Mouse (Mus musculus): Measurements from ENCODE around the gene Gabarap. TPM values are rescaled to one million over a fixed set of nuclear protein-coding genes. Genes with fewer than 3 reads are reported as not detected.

The Gabarap gene
- polyA plus RNA-seq, 1 experiment from 2014 or later: 626 TPM

DNA sequence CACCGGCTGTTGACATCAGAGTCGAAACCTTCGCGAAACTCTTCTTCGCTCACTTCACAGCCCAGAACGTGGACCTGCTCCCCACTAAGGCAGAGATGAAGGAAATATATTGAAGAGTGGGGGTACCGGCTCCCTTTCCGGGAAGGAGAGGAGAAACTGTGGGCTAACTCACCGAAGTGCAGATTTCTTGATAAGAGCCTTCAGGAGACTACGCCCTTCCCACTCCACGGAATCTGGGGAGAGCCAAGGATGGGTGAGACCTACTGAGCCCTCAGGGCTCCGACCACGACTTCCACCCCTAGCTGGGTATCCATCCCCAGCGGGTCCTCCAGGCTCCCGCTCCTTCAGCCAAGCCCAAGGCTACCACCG lies 11.1 kb upstream of the Gabarap start:
- H3K4me1 ChIP-seq (replicated peaks; ENCODE audit: insufficient read depth, low read length): peaks cover 23% of the 10 kb centered on the region; the same call in 1 of the 2 replicates
- WGBS: 2% methylated on average over 16 of the region's 16 CpGs
- peak overlapping the region; percentile 99 for H3K27ac ChIP-seq
- DNase-seq (ENCODE audit: low spot score) (no peak), ATAC-seq (replicated peaks; ENCODE audit: low FRiP score, low read depth) (no peak)
- H3K27me3 ChIP-seq (ENCODE audit: insufficient read depth, low read length): no peaks in the 10 kb centered on the region
- peak overlapping the region; percentile 92 for H3K4me2 ChIP-seq (ENCODE audit: low read length)
- no peaks in the 10 kb centered on the region for H3K9me3 ChIP-seq (replicated peaks; ENCODE audit: low read length)
- no peak for TF ChIP-seq CTCF (IDR thresholded peaks at IDR 0.05; ENCODE audit: low read depth)
- peaks cover 18% of the 10 kb centered on the region for H3K36me3 ChIP-seq (ENCODE audit: insufficient read depth, low read length)
- H3K4me3 ChIP-seq (replicated peaks; ENCODE audit: low read depth, low read length): peak overlapping the region; percentile 99
- peak overlapping the region; percentile 97 for H3K9ac ChIP-seq (ENCODE audit: low read depth, low read length)

- Histone ChIP-seq H3K9ac (ENCODE audit: low read depth, low read length) (peak overlapping the region; percentile 97), H3K4me3 (replicated peaks; ENCODE audit: low read depth, low read length) (peak overlapping the region; percentile 99), H3K36me3 (ENCODE audit: insufficient read depth, low read length) (peaks cover 20% of the 10 kb centered on the region; the same call in 1 of the 2 replicates), H3K27ac (peak overlapping the region; percentile 99), H3K9me3 (replicated peaks; ENCODE audit: low read length) (no peaks in the 10 kb centered on the region), H3K4me2 (ENCODE audit: low read length) (peak overlapping the region; percentile 92), H3K27me3 (ENCODE audit: insufficient read depth, low read length) (no peaks in the 10 kb centered on the region), H3K4me1 (replicated peaks; ENCODE audit: insufficient read depth, low read length) (peaks cover 23% of the 10 kb centered on the region; the same call in 1 of the 2 replicates)
- ATAC-seq (replicated peaks; ENCODE audit: low FRiP score, low read depth) (peak; percentile 94), DNase-seq (ENCODE audit: low spot score) (peak; percentile 100)
- TF ChIP-seq CTCF (IDR thresholded peaks at IDR 0.05; ENCODE audit: low read depth): no peak
- WGBS: under 1% methylated on average over 48 of the region's 60 CpGs
These were observed 10.5 kb upstream of the Gabarap start for GRCm38 (mm10) chr11:69980196-69981140.

DNA sequence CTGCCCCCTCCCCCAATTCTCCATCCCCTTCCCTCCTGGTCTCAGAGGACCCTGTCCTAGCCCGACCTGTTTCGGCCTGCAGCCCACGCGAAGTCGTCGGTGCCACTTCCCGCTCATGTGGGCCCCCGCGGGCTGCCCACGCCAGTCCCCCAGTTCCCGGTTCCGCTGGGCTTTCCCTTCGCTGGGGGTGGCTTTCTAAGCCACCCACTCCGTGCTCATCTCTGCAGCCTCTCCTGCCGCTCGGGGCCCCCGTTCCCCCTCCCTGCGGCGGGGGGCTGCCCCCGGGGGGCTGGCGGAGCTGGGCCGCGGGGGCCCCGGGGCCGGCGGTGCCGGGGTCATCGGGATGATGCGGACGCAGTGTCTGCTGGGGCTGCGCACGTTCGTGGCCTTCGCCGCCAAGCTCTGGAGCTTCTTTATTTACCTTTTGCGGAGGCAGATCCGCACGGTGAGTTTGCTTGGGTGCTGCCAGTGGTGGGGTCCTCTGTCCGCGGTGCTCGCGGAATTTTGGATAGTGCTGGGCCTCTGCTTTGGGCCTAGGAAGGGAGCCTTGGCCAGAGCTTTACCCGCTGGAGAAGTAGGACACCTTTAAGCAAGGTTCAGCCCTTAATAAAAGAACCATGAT lies 9.7 kb upstream of the Gabarap start, which contains the start of gene Ctdnep1:
TSS of gene Ctdnep1 (plus strand) at position 16 of the 622 bp plus-strand sequence.
- peaks cover 23% of the 10 kb centered on the region; the same call in 1 of the 2 replicates for H3K4me1 ChIP-seq (replicated peaks; ENCODE audit: insufficient read depth, low read length)
- TF ChIP-seq CTCF (IDR thresholded peaks at IDR 0.05; ENCODE audit: low read depth): no peak
- ATAC-seq (replicated peaks; ENCODE audit: low FRiP score, low read depth) (peak; percentile 7), DNase-seq (ENCODE audit: low spot score) (no peak)
- peaks cover 20% of the 10 kb centered on the region for H3K36me3 ChIP-seq (ENCODE audit: insufficient read depth, low read length)
- H3K4me2 ChIP-seq (ENCODE audit: low read length): peak within 1 kb of the TSS; percentile 92
- H3K9ac ChIP-seq (ENCODE audit: low read depth, low read length): peak within 1 kb of the TSS; percentile 97
- H3K27me3 ChIP-seq (ENCODE audit: insufficient read depth, low read length): no peaks in the 10 kb centered on the region
- peak within 1 kb of the TSS; percentile 99 for H3K27ac ChIP-seq
- H3K9me3 ChIP-seq (replicated peaks; ENCODE audit: low read length): no peaks in the 10 kb centered on the region
- under 1% methylated on average over 41 of the region's 43 CpGs for WGBS
- H3K4me3 ChIP-seq (replicated peaks; ENCODE audit: low read depth, low read length): peak within 1 kb of the TSS; percentile 99

DNA sequence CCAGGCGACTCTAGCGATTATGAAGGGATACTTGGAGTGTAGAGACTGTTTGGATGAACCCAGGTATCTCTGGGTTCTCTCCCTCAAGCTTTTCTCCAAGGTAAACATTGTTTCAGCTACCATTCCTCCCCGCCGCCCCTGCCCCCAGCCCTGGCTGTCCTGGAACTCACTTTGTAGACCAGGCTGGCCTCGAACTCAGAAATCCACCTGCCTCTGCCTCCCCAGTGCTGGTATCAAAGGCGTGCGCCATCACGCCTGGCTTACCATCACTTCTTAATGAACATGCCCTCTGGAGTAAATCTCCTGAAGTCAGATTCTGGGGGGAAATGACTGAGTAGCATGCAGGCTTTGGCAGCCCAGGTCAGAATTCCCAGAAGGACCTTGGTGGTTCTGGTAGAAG lies 8.7 kb upstream of the Gabarap start, which contains the start of gene Elp5:
TSS of gene Elp5 (minus strand) at position 293 of the 400 bp plus-strand sequence.
- 43% methylated on average over 8 of the region's 8 CpGs for WGBS
- H3K9ac ChIP-seq (ENCODE audit: low read depth, low read length): peak within 1 kb of the TSS; percentile 97
- H3K27ac ChIP-seq: peak within 1 kb of the TSS; percentile 99
- H3K36me3 ChIP-seq (ENCODE audit: insufficient read depth, low read length): peaks cover 26% of the 10 kb centered on the region
- H3K9me3 ChIP-seq (replicated peaks; ENCODE audit: low read length): no peaks in the 10 kb centered on the region
- ATAC-seq (replicated peaks; ENCODE audit: low FRiP score, low read depth) (no peak), DNase-seq (ENCODE audit: low spot score) (no peak)
- no peaks in the 10 kb centered on the region for H3K27me3 ChIP-seq (ENCODE audit: insufficient read depth, low read length)
- TF ChIP-seq CTCF (IDR thresholded peaks at IDR 0.05; ENCODE audit: low read depth): no peak
- H3K4me2 ChIP-seq (ENCODE audit: low read length): peak within 1 kb of the TSS; percentile 92
- H3K4me3 ChIP-seq (replicated peaks; ENCODE audit: low read depth, low read length): peak within 1 kb of the TSS; percentile 99
- peaks cover 23% of the 10 kb centered on the region; the same call in 1 of the 2 replicates for H3K4me1 ChIP-seq (replicated peaks; ENCODE audit: insufficient read depth, low read length)

GRCm38 (mm10) chr11:69982877-69983276 lies 8.1 kb upstream of the Gabarap start:
- Histone ChIP-seq H3K9me3 (replicated peaks; ENCODE audit: low read length) (no peaks in the 10 kb centered on the region), H3K4me2 (ENCODE audit: low read length) (peak overlapping the region; percentile 92), H3K9ac (ENCODE audit: low read depth, low read length) (peak overlapping the region; percentile 97), H3K27me3 (ENCODE audit: insufficient read depth, low read length) (no peaks in the 10 kb centered on the region), H3K4me3 (replicated peaks; ENCODE audit: low read depth, low read length) (no peak overlapping the region), H3K36me3 (ENCODE audit: insufficient read depth, low read length) (peaks cover 31% of the 10 kb centered on the region), H3K27ac (no peak overlapping the region; the same call in 1 of the 2 replicates), H3K4me1 (replicated peaks; ENCODE audit: insufficient read depth, low read length) (peaks cover 23% of the 10 kb centered on the region; the same call in 1 of the 2 replicates)
- peak; percentile 63 for DNase-seq (ENCODE audit: low spot score)
- ATAC-seq (replicated peaks; ENCODE audit: low FRiP score, low read depth): no peak
- 14% methylated on average over 5 of the region's 5 CpGs for WGBS
- no peak for TF ChIP-seq CTCF (IDR thresholded peaks at IDR 0.05; ENCODE audit: low read depth)

GRCm38 (mm10) chr11:69983377-69983776 lies 7.6 kb upstream of the Gabarap start:
- ATAC-seq (replicated peaks; ENCODE audit: low FRiP score, low read depth) (no peak), DNase-seq (ENCODE audit: low spot score) (no peak)
- no peaks in the 10 kb centered on the region for H3K27me3 ChIP-seq (ENCODE audit: insufficient read depth, low read length)
- H3K4me1 ChIP-seq (replicated peaks; ENCODE audit: insufficient read depth, low read length): peaks cover 23% of the 10 kb centered on the region; the same call in 1 of the 2 replicates
- H3K4me3 ChIP-seq (replicated peaks; ENCODE audit: low read depth, low read length): no peak overlapping the region
- H3K27ac ChIP-seq: no peak overlapping the region
- H3K4me2 ChIP-seq (ENCODE audit: low read length): peak overlapping the region; percentile 92; the same call in 1 of the 2 replicates
- H3K9me3 ChIP-seq (replicated peaks; ENCODE audit: low read length): no peaks in the 10 kb centered on the region
- 62% methylated on average over 4 of the region's 4 CpGs for WGBS
- peaks cover 36% of the 10 kb centered on the region for H3K36me3 ChIP-seq (ENCODE audit: insufficient read depth, low read length)
- 0 out of 2 replicates have a peak overlapping the region, but pooled peaks have one; percentile 97 for H3K9ac ChIP-seq (ENCODE audit: low read depth, low read length)
- TF ChIP-seq CTCF (IDR thresholded peaks at IDR 0.05; ENCODE audit: low read depth): no peak
